Mouse (Mus musculus) intestine, postnatal 0 days (tissue): Measurements from ENCODE around the gene Creld2. TPM values are rescaled to one million over a fixed set of nuclear protein-coding genes. Genes with fewer than 3 reads are reported as not detected.
"Not testable (repeated sequence)": the region's sequence is repeated elsewhere in the genome, so short reads cannot be mapped to it uniquely, and the experiment has no call there.

Experiments
- ATAC-seq: fragments of 200-750 bp; cut with Nextera tagmentation; 2 replicates; pipeline ENCODE4 v1.8.0; 2017; ENCODE audit warnings: mild to moderate bottlenecking, moderate TSS enrichment, moderate library complexity
- H3K27ac ChIP-seq: fragments of 300-500 bp; sonication (generic); 2 replicates; pipeline ENCODE4 v1.5.1; 2014; ENCODE audit warnings: mild to moderate bottlenecking, low read depth, low read length, moderate library complexity
- H3K27me3 ChIP-seq: fragments of 300-500 bp; sonication (generic); replicated peaks from 2 replicates; pipeline ENCODE4 v1.6.1; 2014; ENCODE audit warnings: low read length, mixed read lengths; ENCODE audit not compliant: control insufficient read depth, insufficient read depth
- H3K36me3 ChIP-seq: fragments of 300-500 bp; sonication (generic); 2 replicates; pipeline ENCODE4 v1.6.1; 2014; ENCODE audit warnings: mild to moderate bottlenecking, moderate library complexity; ENCODE audit not compliant: control insufficient read depth, insufficient read depth
- H3K4me1 ChIP-seq: fragments of 300-500 bp; sonication (generic); replicated peaks from 2 replicates; pipeline ENCODE4 v1.6.1; 2014; ENCODE audit warnings: antibody characterized with exemption, low read length, mixed read lengths; ENCODE audit not compliant: control insufficient read depth, insufficient read depth
- H3K4me2 ChIP-seq: fragments of 300-500 bp; sonication (generic); replicated peaks from 2 replicates; pipeline ENCODE4 v1.6.1; 2014; ENCODE audit warnings: low read depth, mild to moderate bottlenecking, moderate library complexity
- H3K4me3 ChIP-seq: fragments of 300-500 bp; sonication (generic); 2 replicates; pipeline ENCODE4 v1.5.1; 2014; ENCODE audit warnings: low read depth, low read length
- H3K9ac ChIP-seq: fragments of 300-500 bp; sonication (generic); 2 replicates; pipeline ENCODE4 v1.6.1; 2014; ENCODE audit warnings: mild to moderate bottlenecking, low read depth, low read length
- H3K9me3 ChIP-seq: fragments of 300-500 bp; sonication (generic); 2 replicates; pipeline ENCODE4 v1.6.1; 2016; ENCODE audit warnings: mixed run types; ENCODE audit not compliant: control insufficient read depth
- CTCF ChIP-seq: sonication (generic); IDR thresholded peaks from 2 replicates; pipeline ENCODE4 v1.5.1; 2016; ENCODE audit warnings: low read depth, mild to moderate bottlenecking, control low read depth, antibody characterized with exemption, moderate library complexity
- WGBS: fragments of 180-500 bp; shearing (Covaris S2); extraction: QIAGEN DNeasy Blood & Tissue Kit; methylation state at CpG from one replicate; pipeline ENCODE4 v1.1.7; 2014; 5-methylcytosine and 5-hydroxymethylcytosine counted together
- polyA plus RNA-seq: library from polyadenylated mRNA; unstranded; fragments of >200 nt; fragmentation: Nextera tagmentation; extraction: Ambion mirVana; gene quantifications from 2 replicates; pipeline ENCODE4 v1.2.1, GENCODE M21; 2015

Creld2 gene
- 67.8 and 67.9 TPM in 2 replicates for polyA plus RNA-seq

GRCm38 (mm10) chr15:88819026-88819905, at the start of gene Creld2, which contains the start of gene Alg12:
Creld2 (plus strand) TSS chr15:88819646.
Alg12 (minus strand) TSS chr15:88819318.
- no peaks in the 10 kb centered on the region for H3K27me3 ChIP-seq
- H3K4me2 ChIP-seq, result peak within 1 kb of the TSS; percentile 95
- peak within 1 kb of the TSS; percentile 83 for H3K27ac ChIP-seq
- peak; percentile 98 for ATAC-seq
- peak within 1 kb of the TSS; percentile 88 for H3K4me3 ChIP-seq
- peaks cover 38% of the 10 kb centered on the region for H3K36me3 ChIP-seq
- no peaks in the 10 kb centered on the region for H3K9me3 ChIP-seq
- WGBS, result under 1% methylated on average over 87 of the region's 88 CpGs
- H3K4me1 ChIP-seq, result peaks cover 2% of the 10 kb centered on the region; the same call in 1 of the 2 replicates
- H3K9ac ChIP-seq, result peak within 1 kb of the TSS; percentile 79
- no peak for TF ChIP-seq CTCF

GRCm38 (mm10) chr15:88774630-88775029, 44.8 kb upstream of the Creld2 start:
- not testable (repeated sequence) for H3K9me3 ChIP-seq, H3K4me2 ChIP-seq, ATAC-seq, H3K27ac ChIP-seq, H3K27me3 ChIP-seq, H3K4me1 ChIP-seq, H3K9ac ChIP-seq, H3K36me3 ChIP-seq, H3K4me3 ChIP-seq
- TF ChIP-seq CTCF, result peak; percentile 35; the same call in 1 of the 2 replicates
- 96% methylated on average over 5 of the region's 5 CpGs for WGBS

- ATAC-seq, result peak; percentile 96
- H3K4me2 ChIP-seq, result peak overlapping the region; percentile 38
- no peak overlapping the region for H3K9ac ChIP-seq
- H3K4me3 ChIP-seq, result no peak overlapping the region
- H3K9me3 ChIP-seq, result no peaks in the 10 kb centered on the region
- peak overlapping the region; percentile 57; the same call in 1 of the 2 replicates for H3K27ac ChIP-seq
- WGBS, result 51% methylated on average over 4 of the region's 4 CpGs
- no peaks in the 10 kb centered on the region for H3K4me1 ChIP-seq
- TF ChIP-seq CTCF, result no peak
- no peaks in the 10 kb centered on the region for H3K27me3 ChIP-seq
- no peaks in the 10 kb centered on the region for H3K36me3 ChIP-seq
These were observed 27.2 kb upstream of the Creld2 start for GRCm38 (mm10) chr15:88792140-88792850.

DNA sequence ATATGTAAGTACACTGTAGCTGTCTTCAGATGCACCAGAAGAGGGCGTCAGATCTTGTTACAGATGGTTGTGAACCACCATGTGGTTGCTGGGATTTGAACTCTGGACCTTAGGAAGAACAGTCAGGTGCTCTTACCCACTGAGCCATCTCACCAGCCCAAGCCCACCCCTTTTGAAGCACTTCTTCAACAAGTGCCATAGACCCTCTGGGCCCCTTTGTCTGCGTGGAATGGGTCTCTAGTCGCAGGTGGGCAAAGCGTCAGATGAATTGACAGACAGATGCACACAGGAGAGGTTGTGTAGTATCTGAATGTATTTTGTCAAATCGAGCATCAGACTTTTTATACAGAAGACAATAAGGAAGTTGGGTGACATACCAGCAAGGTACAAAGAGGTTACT, 24.7 kb upstream of the Creld2 start:
- not testable (repeated sequence) for H3K27me3 ChIP-seq, H3K36me3 ChIP-seq, H3K4me3 ChIP-seq, ATAC-seq, H3K4me2 ChIP-seq, H3K9ac ChIP-seq, H3K4me1 ChIP-seq, H3K9me3 ChIP-seq, H3K27ac ChIP-seq
- 87% methylated on average over 4 of the region's 5 CpGs for WGBS

GRCm38 (mm10) chr15:88799950-88800371, 19.5 kb upstream of the Creld2 start:
- WGBS, result 42% methylated on average over 11 of the region's 11 CpGs
- peak overlapping the region; percentile 30 for H3K4me2 ChIP-seq

DNA sequence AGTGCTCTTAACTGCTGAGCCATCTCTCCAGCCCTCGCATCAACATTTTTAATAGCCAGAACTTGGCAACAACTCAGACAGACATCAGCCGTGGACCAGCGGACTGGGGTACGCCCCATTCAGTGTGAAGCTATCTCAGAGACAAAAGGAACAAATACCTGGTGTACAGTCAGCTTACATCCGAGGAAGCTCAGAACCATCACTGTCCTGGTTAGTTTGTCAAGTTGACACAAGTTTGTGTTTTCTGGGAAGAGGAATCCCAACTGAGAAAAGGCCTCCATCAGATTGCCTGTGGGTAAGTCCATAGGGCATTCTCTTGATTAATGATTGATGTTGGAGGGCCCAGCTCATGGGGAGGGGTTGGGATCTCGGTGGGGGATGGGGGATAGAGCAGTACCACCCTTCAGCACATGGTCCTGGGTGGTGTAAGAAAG, 18.5 kb upstream of the Creld2 start:
- no peak for TF ChIP-seq CTCF
- Histone ChIP-seq H3K36me3 (peaks cover 20% of the 10 kb centered on the region), H3K4me3 (no peak overlapping the region), H3K4me2 (peak overlapping the region; percentile 24; the same call in 1 of the 2 replicates), H3K27me3 (no peaks in the 10 kb centered on the region), H3K9ac (no peak overlapping the region), H3K27ac (peak overlapping the region; percentile 63), H3K9me3 (no peaks in the 10 kb centered on the region), H3K4me1 (0 out of 2 replicates have a peak, but pooled peaks cover 3% of the 10 kb centered on the region)
- ATAC-seq, result peak; percentile 34; the same call in 1 of the 2 replicates
- WGBS, result 49% methylated on average over 6 of the region's 6 CpGs

More at GRCm38 (mm10) chr15:88799950-88800371, 19.5 kb upstream of the Creld2 start:
- peak overlapping the region; percentile 63 for H3K27ac ChIP-seq
- H3K4me1 ChIP-seq, result 0 out of 2 replicates have a peak, but pooled peaks cover 3% of the 10 kb centered on the region
- peak; percentile 90 for ATAC-seq
- H3K4me3 ChIP-seq, result no peak overlapping the region
- TF ChIP-seq CTCF, result no peak
- no peaks in the 10 kb centered on the region for H3K9me3 ChIP-seq
- H3K27me3 ChIP-seq, result no peaks in the 10 kb centered on the region
- H3K9ac ChIP-seq, result no peak overlapping the region
- peaks cover 12% of the 10 kb centered on the region; the same call in 1 of the 2 replicates for H3K36me3 ChIP-seq
